Mouse (Mus musculus) granulocyte monocyte progenitor cell, adult 5-6 weeks (primary cell): Measurements from ENCODE around the gene Mllt3. TPM values are rescaled to one million over a fixed set of nuclear protein-coding genes. Genes with fewer than 3 reads are reported as not detected.

Experiments used
- ATAC-seq: replicated peaks from 2 replicates; pipeline ENCODE4 v1.8.0; 2016; ENCODE audit warnings: mild to moderate bottlenecking, moderate TSS enrichment, inconsistent platforms; ENCODE audit not compliant: poor library complexity, severe bottlenecking
- total RNA-seq, 2 experiments: library from RNA; stranded (forward) in 1 of 2; stranded (reverse) in 1 of 2; fragments of 200-712, 200-1000 nt in 1 of 2; fragments of >200 nt in 1 of 2; fragmentation: Nextera tagmentation in 1 of 2; gene quantifications; 2 replicates each; pipeline ENCODE4 v1.2.3; 2014 to 2017

The Mllt3 gene
- total RNA-seq, 2 experiments from 2014 or later: 6.0 to 8.8 TPM

- ATAC-seq: no peak
Measured at GRCm38 (mm10) chr4:87794216-87794615, 238.9 kb downstream of the Mllt3 start.

GRCm38 (mm10) chr4:87792511-87792910 lies 240.7 kb downstream of the Mllt3 start:
- ATAC-seq: no peak

GRCm38 (mm10) chr4:87789446-87789845 lies 243.7 kb downstream of the Mllt3 start:
- no peak for ATAC-seq

- peak; percentile 78 for ATAC-seq
Measured at GRCm38 (mm10) chr4:87788691-87789090, 244.5 kb downstream of the Mllt3 start.

- no peak for ATAC-seq
Measured at GRCm38 (mm10) chr4:87785132-87786074, 247.8 kb downstream of the Mllt3 start.

GRCm38 (mm10) chr4:87783809-87784208 lies 249.4 kb downstream of the Mllt3 start:
- no peak for ATAC-seq

GRCm38 (mm10) chr4:87781971-87782370 lies 251.2 kb downstream of the Mllt3 start:
- no peak for ATAC-seq

GRCm38 (mm10) chr4:87775721-87776120 lies 257.4 kb downstream of the Mllt3 start:
- no peak for ATAC-seq

GRCm38 (mm10) chr4:87774515-87774914 lies 258.6 kb downstream of the Mllt3 start:
- no peak for ATAC-seq

GRCm38 (mm10) chr4:87767711-87768561 lies 265.2 kb downstream of the Mllt3 start:
- ATAC-seq: no peak

- ATAC-seq: no peak
Measured at GRCm38 (mm10) chr4:87765729-87766128, 267.4 kb downstream of the Mllt3 start.

- no peak for ATAC-seq
Measured at GRCm38 (mm10) chr4:87761075-87761474, 272.1 kb downstream of the Mllt3 start.

GRCm38 (mm10) chr4:87760297-87760696 lies 272.9 kb downstream of the Mllt3 start:
- ATAC-seq: no peak

- no peak for ATAC-seq
Measured at GRCm38 (mm10) chr4:87759625-87760024, 273.5 kb downstream of the Mllt3 start.

GRCm38 (mm10) chr4:87759110-87759509 lies 274.1 kb downstream of the Mllt3 start:
- ATAC-seq: no peak; the same call in 1 of the 2 replicates

- ATAC-seq: no peak
Measured at GRCm38 (mm10) chr4:87751515-87751864, 281.7 kb downstream of the Mllt3 start.

- no peak for ATAC-seq
Measured at GRCm38 (mm10) chr4:87750856-87751514, 282.2 kb downstream of the Mllt3 start.

- no peak for ATAC-seq
Measured at GRCm38 (mm10) chr4:87749532-87750234, 283.5 kb downstream of the Mllt3 start.

GRCm38 (mm10) chr4:87745016-87745645 lies 288.0 kb downstream of the Mllt3 start:
- no peak for ATAC-seq
